Mouse (Mus musculus) urinary bladder, postnatal 36 days (tissue): ENCODE measurements around the gene Parl.
A peak's percentile ranks its signal among the peaks of the same experiment; 100 is the strongest.

Experiments
- DNase-seq, 2 experiments: peaks; one replicate each; pipeline ENCODE4 v3.0.0; 2022; ENCODE audit warnings: low spot score in 2 of 2, mixed read lengths in 1 of 2

Gene Parl

GRCm38 (mm10) chr16:20301770-20302649 lies at the start of gene Parl:
TSS of gene Parl (minus strand) at chr16:20302387.
- DNase-seq: peak; percentile 65 to 78

- DNase-seq: no peak
Measured at GRCm38 (mm10) chr16:20345464-20345863, 43.3 kb upstream of the Parl start.

GRCm38 (mm10) chr16:20338616-20339015 lies 36.4 kb upstream of the Parl start:
- DNase-seq: no peak

- DNase-seq: no peak
Measured at GRCm38 (mm10) chr16:20334918-20335317, 32.7 kb upstream of the Parl start.

GRCm38 (mm10) chr16:20328306-20328705 lies 26.1 kb upstream of the Parl start:
- no peak for DNase-seq

- DNase-seq: no peak
Measured at GRCm38 (mm10) chr16:20325286-20325685, 23.1 kb upstream of the Parl start, which contains the start of gene Cyp2ab1. TSS of gene Cyp2ab1 (minus strand) at chr16:20325404.

GRCm38 (mm10) chr16:20323907-20324306 lies 21.7 kb upstream of the Parl start:
- DNase-seq: no peak

- no peak for DNase-seq
Measured at GRCm38 (mm10) chr16:20322274-20322673, 20.1 kb upstream of the Parl start.

GRCm38 (mm10) chr16:20316770-20317169 lies 14.6 kb upstream of the Parl start:
- no peak for DNase-seq

GRCm38 (mm10) chr16:20315266-20315665 lies 13.1 kb upstream of the Parl start:
- no peak for DNase-seq

GRCm38 (mm10) chr16:20312272-20312671 lies 10.1 kb upstream of the Parl start:
- no peak for DNase-seq

- DNase-seq: no peak
Measured at GRCm38 (mm10) chr16:20300076-20300475, 2.1 kb downstream of the Parl start.

- no peak for DNase-seq
Measured at GRCm38 (mm10) chr16:20280238-20280637, 21.9 kb downstream of the Parl start.

- no peak for DNase-seq
Measured at GRCm38 (mm10) chr16:20279395-20279794, 22.8 kb downstream of the Parl start.

GRCm38 (mm10) chr16:20272994-20273393 lies 29.2 kb downstream of the Parl start:
- no peak for DNase-seq

GRCm38 (mm10) chr16:20271339-20271738 lies 30.8 kb downstream of the Parl start:
- no peak for DNase-seq

GRCm38 (mm10) chr16:20265089-20265488 lies 37.1 kb downstream of the Parl start:
- no peak for DNase-seq

- no peak for DNase-seq
Measured at GRCm38 (mm10) chr16:20257926-20258325, 44.3 kb downstream of the Parl start.

GRCm38 (mm10) chr16:20248442-20249174 lies 53.6 kb downstream of the Parl start:
- DNase-seq: no peak

GRCm38 (mm10) chr16:20247103-20247502 lies 55.1 kb downstream of the Parl start:
- DNase-seq: no peak

- DNase-seq: peak in 1 of 2 experiments; percentile 12
Measured at GRCm38 (mm10) chr16:20240468-20241414, 61.4 kb downstream of the Parl start, which contains the start of gene Map6d1. TSS of gene Map6d1 (minus strand) at chr16:20241358.
